Mouse (Mus musculus) urinary bladder, adult 2 months (tissue): ENCODE data around the gene Tbc1d1. TPM values are rescaled to one million over a fixed set of nuclear protein-coding genes. Genes with fewer than 3 reads are reported as not detected.

Source experiments
- DNase-seq: peaks from one replicate; pipeline ENCODE4 v3.0.0; 2022; ENCODE audit warnings: low spot score
- polyA plus RNA-seq: library from polyadenylated mRNA; depleted of rRNA; stranded (reverse); fragments of >200 nt; gene quantifications from 2 replicates; pipeline ENCODE4 v1.2.3, GENCODE M21; 2012

Tbc1d1 gene
- polyA plus RNA-seq, 1 experiment, result 41.2 TPM

DNA sequence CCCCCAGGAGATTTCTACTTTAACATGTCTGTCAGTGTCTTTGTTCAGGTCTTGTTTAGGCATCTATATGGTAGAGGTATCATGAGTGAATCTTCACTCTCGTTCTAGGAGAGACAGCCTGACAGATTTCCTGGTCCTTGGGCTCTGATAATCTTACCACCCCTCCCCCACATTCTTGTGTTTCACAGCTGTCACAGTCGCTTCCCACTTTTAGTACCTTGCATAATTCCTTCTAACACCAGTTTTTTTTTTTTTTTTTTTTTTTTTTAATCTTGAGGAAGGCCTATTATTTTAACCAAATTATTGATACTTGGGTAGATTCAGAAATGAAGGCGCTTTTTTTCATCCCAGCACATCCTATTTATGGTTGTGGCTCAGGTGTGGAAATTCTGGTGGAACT, 81.6 kb downstream of the Tbc1d1 start:
- no peak for DNase-seq

DNA sequence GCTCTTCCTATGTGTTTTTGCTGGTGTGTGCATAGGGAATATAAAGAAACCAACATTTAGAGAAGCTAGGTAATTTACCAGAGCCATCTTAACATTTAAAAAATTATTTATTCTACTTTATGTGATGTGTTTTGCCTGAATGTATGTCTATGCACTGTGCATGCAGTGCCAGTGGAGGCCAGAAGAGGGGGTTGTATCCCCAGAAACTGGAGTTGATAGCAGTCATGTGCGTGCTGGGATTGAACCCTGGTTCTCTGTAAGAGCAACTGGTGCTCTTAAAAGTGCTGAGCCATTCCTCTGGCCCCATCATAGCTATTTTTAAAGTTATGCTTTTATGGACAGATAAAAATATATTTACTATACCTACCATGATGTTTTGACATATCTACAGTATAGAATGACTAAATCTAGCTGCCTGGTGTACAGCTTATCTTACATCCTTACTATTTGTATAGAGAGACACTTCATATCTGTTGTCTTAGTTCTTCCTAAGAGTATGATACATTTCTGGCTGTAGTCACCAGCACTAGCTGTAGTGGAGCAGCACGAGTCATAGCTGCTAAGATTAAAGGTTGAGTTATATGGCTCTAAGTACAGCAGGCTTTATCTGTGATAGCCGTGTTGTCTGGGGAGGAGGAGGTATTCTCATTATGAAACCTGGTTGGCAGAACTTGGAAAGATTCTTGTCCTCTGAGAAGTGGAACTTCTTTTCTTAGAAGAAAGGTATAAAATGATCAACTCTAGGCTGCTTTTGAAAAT, 83.0 kb downstream of the Tbc1d1 start:
- DNase-seq, result no peak

DNA sequence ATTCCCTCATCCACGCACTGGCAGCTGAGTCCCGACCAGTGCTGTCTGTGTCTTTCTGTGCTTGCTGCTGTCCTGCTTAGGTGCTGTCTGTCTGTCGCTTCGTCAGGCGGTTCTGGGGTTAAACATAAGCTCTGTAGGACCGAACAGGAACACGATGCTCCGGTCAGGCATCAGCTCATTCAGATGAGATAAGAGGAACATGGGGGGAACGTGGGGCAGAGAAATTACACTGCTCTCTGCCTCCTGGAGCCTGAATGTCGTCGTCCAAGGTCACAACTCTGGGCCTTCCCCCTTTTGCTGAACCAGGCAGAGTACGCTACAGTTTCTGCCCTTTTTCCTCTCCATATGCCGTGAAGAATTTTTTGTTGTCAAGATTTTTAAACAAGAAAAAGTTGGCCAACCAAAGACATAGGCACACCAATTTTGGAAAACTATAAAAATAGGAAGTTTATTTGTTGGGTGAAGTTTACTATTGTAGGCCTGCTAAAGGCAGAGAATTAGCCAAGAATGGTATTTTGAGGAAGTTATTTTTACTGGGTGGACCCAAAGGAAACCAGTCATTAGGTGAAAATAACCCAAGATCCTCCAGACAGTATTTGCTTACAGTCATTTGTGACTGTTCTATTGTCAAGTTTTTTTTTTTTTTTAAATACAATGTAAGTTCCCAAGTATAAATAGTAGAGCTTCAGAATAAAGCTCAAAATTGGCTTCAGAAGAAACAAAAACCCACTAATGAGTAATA, 85.0 kb downstream of the Tbc1d1 start:
- DNase-seq, result no peak

DNA sequence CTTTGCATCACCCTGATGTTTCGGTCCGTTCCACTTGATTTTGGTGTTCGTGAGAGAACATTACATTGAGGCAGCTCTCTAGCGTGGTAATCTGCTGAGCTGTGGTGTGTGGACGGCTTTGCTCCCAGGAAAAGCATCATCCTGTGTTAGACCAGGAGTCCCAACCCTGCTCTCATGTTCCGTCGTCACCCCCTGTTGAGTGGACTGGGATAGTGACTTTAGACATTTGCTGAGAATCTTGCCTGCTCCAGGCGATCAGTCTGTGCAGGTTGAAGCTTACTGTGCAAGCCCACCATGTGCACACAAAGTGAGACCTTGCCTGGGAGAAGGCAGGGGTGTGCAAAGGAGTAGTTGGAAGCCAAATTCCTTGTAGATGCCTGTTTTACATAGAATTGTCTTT, 85.8 kb downstream of the Tbc1d1 start:
- DNase-seq, result no peak

DNA sequence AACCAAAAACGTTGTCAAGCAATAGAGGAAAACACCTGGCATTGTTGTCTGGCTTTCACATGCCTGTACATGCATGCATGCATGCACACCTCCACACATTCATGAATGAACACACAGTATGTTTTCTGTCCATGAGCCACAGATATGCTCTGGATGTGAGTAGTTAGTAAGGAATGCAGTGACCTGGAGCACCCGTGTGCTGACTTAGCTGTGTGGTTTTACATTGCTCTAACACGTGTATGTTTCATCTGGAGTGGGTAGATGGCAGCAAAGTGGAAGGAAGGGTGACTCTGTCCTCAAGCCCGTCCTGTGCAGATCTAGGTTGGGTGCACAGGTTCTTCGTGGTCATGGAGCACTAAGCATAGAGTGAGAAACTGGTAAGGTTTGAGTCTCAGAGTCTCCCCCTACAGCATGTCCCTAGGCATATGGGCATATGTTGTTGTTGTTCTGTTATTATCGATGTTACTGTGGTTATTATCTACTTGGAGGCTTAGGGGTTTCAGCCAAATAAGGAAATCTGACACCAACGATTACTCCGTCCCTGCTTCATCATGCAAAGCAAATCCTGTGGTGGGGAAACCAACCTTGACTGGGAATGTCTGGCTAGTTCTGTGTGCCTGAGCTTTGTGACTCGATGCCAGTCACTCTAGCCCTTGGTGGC, 86.8 kb downstream of the Tbc1d1 start:
- DNase-seq, result no peak

DNA sequence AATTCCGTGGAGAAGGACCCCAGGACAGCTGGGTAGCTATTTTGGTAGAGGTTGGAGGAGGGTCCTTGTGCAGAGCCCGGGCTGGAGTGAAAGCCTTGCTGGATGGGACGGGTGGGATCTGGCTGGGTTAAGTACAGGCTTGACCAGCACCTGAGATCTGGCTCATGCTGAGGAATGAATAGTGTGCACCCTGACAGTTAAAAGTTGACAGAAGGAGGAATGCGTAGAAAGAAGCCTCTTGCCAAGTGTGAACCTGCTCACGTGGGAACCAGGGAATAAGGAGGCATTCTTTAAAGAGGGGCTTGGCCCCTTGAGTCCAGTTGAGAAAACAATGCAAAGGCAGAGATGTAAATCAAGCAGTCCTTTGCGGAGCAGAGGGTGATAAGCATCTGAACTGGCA, 87.6 kb downstream of the Tbc1d1 start:
- no peak for DNase-seq

DNA sequence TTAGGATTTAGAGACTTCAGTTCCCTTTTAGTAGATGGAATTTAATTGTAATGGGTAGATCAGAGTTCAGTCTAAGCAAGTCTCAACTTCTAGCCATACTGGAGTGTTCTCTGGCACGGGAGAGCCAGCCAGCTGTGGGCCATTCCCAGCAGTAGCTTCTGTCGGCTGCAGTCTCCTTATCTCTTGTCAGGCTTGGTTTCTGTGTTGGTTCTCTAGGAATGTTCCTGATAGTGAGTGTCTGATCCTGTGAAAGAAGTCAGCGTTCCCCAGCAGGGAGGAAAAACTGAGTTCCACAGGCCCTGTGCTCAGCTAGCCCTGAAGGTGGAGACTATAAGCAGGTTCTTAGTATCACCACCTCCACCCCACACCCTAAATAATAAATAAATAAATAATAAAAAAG, 88.2 kb downstream of the Tbc1d1 start:
- DNase-seq, result no peak

DNA sequence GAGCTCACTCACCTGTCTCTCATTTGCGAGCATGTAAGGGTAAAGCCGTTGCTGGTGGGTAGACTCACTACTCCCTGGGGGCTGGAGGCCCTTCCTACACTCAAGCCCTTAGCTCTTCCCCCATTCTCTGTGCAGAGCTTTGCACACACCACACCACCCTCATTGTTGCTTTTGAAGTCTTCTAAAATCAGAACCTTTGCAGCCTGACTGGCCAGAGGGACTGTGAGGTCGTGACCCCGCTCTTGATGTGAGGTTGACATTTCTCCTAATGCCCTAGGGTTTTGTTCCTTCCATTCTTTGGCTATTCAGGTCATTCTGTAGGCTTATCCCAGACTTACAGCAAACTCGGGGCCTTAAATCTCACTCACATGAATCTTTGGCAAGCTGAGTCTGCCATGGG, 88.6 kb downstream of the Tbc1d1 start:
- no peak for DNase-seq

DNA sequence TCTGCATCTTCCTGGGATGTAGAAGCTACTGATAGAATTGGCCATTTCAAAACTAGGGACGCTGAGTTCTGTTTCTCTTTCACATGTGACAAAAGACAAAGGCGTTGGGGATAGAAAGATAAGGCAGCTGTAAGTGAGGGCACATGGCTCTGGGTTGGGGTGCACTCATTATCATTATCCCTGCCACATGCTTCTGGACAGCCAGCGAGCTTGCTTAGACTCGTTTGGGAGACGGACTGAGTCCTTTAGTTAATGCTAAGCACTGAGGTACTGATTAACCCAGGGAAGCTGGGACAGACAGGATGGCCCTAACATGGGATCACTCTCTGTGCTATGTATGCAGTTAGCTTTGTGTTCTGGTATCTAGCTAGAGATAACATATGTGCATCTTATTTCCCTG, 95.3 kb downstream of the Tbc1d1 start:
- no peak for DNase-seq

DNA sequence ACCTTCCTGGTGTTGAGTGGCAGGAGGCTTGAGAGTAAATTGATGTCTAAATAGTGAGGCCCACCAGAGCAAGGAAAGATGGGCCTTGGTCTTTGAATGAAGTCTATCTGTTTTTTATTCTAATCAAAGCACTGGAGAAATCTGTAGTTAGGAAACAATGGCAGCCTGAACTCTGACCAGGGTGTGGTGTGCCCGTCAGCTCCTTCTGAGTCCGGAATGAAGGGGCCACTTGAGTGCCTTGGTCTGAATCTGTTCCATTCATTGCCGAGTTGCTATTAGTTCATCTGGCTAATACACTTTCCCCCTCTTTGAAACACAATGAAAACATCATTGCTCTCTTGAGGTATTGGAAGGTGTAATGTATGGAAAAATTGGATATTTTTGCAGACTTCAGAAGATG, 98.2 kb downstream of the Tbc1d1 start:
- DNase-seq, result no peak

DNA sequence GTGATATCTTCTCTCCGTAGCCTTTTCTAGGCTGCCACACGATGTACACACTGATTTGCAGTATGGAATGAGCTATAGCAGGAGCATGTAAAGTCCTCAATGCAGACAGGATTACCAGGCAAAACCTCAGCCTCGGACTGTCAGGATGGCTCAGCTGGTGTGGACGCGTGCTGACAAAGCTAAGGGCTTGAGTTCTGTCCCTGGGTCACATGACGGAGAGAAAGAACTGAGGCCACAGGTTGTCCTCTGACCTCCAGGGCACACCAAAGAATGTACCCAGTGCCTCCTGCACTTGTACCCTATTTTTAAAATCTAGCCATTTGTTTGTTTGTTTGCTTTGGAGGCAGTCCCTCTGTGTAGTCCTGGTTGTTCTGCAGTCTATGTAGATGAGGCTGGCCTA, 98.9 kb downstream of the Tbc1d1 start:
- DNase-seq, result no peak

DNA sequence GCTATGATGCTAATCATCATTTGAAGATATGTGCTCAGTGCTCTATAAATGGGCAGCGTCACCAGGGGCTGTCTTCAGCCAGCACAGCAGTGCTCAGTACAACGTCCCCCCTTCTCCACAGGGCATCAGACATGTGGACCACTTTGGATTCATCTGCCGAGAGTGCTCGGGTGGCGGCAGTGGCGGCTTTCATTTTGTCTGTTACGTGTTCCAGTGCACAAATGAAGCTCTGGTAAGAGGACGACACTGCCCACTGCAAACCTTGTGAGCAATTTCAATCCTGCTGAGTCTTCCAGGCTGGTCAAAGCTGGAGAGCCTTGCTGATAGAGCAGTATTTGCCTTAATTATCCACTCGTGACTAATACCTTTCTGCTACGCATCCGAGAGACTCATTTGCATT, 107.2 kb downstream of the Tbc1d1 start:
- DNase-seq, result no peak

DNA sequence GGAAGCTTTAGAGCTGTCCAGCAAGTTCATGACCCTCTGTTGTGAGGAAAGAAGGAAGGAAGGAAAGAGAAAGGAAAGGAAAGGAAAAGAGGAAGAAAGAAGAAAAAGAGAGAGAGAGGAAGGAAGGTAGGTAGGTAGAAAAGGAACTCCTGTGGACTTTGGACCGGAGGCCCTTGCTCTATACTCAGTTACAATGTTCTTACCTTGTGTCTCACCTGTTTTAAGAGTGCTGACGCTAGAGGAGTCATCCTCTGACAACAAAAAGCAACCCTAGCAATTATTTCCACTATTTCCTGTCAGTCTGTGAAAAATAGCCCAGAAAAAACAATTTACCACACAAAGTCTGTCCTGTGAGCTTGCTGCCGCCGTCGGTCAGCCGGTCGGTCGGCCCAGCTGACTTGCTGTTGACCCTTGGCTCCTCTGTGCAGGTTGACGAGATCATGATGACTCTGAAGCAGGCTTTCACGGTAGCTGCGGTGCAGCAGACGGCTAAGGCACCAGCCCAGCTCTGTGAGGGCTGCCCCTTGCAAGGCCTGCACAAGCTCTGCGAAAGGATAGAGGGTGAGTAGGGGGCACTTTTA, 107.9 kb downstream of the Tbc1d1 start:
- no peak for DNase-seq

DNA sequence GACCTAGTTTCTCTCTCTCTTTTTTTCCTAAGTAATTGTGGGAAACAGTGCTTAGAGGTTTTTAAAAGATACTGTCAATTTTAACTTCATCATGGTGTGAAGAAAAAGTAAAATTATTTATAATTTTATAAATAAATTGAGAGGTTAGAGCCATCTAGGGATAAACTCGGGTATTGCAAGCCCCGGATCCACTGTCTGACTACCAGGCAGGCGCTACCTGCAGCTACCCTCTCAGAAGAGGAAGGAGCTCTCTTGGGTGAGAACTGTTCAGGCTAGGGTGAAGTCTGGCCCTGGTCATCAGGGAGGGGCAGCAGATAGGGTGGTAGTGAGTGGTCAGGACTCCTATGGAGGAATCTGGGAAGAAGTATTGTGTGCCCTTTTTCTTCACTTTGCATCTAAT, 109.0 kb downstream of the Tbc1d1 start:
- DNase-seq, result no peak

DNA sequence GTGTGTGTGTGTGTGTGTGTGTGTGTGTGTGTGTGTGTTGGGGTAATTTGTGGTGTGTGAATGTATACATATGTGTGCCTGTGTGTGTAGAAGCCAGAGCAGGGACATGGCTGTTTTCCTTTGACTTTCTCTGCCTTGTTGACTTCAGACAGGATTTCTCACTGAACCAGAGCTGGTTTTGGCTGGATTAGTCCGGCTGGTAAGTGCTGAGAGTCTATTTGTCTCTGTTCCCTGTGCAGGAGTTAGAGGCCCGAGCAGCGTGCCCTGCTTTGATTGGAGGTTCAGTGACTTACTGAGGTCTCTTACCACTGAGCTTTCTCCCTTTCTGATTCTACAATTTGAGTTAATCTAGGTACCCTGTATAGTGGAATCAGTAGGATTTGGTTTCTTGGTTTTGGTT, 109.8 kb downstream of the Tbc1d1 start:
- no peak for DNase-seq

DNA sequence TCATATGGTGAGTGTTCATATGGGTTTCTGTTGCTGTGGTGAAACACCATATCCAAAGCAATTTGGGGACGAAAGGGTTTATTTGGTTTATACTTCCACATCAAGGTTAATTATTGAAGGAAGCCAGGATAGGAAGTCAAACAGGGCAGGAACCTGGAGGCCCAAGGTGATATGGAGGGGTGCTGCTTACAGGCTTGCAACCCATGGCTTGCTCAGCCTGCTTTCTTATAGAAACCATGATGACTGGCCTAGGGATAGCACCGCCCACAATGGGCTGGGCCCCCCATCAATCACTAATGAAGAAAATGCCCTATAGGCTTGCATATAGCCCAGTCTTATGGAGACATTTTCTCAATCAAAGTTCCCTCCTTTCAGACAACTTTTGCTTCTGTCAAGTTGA, 110.4 kb downstream of the Tbc1d1 start:
- no peak for DNase-seq

DNA sequence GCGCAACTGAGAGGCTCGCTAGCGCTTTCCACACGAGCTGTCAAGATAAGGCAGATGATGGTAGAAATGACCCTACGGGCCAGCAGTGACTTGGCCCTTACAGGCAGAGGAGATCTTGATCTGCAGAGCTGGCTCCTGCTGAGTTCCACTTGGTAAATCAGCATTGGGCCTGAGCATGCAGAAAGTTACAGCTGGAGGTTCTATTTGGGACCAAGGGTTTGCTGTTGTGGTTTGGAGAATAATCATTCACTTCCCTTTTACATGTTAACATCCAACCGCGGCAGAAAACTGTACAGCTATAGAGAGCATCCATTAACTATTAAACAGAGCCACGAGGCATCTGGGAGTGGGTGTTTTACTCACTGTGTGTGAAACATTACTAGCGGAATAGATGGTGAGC, 111.2 kb downstream of the Tbc1d1 start:
- no peak for DNase-seq

DNA sequence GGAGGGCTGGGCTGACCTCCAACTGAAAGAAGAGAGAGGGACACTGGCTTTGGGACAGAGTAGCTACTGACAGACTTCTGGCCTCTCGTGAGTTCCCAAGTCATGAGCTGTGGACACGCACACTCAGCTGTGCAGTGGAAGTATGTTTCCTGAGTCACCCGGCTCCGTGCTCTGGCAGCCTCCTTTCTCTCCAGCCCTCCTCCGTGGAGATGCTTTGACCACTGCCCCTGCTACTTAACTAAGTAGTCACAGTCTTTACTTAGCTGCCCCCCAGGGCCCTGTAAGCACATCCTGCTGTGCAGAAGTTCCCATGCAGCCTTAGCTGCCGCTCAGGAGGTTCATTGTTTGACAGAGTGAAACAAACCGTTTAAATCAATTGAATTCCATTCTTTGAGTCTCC, 113.6 kb downstream of the Tbc1d1 start:
- DNase-seq, result no peak

DNA sequence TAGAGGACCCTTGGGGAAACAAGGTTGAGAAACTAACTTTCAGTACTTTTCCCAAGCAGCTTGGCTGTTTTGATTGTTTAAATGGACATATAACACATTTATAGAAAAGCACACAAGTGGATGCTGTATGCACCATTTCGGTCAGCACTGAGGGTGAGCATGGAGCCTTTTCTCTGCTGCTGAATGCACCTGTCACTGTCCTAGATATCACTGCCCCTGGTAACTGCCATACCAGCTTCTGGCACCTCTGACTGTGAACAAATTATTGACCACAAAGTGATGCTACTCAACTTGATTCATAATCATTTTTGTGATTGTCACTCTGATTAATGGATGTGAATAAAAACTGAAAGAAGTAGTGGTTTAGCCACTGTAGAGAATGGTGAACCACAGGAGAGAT, 117.4 kb downstream of the Tbc1d1 start:
- no peak for DNase-seq

DNA sequence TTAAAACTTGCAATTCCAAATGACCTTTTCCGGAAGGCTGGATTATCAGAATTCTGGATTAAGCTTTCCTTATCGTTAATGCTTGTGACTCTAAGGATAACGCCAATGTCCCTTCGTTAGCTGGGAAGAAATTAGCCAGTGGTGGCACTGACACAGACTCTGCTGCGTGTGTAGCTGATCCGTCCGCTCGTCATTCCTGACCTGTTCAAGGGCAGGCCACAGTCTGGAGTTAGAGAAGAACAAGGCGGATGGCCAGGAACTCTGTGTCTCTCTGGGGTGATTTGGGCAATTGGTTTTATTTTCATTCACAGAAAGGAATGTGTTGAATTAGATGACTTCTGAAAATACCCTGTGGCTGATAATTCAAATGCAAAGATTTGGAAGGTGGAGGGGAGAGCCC, 118.2 kb downstream of the Tbc1d1 start:
- no peak for DNase-seq

DNA sequence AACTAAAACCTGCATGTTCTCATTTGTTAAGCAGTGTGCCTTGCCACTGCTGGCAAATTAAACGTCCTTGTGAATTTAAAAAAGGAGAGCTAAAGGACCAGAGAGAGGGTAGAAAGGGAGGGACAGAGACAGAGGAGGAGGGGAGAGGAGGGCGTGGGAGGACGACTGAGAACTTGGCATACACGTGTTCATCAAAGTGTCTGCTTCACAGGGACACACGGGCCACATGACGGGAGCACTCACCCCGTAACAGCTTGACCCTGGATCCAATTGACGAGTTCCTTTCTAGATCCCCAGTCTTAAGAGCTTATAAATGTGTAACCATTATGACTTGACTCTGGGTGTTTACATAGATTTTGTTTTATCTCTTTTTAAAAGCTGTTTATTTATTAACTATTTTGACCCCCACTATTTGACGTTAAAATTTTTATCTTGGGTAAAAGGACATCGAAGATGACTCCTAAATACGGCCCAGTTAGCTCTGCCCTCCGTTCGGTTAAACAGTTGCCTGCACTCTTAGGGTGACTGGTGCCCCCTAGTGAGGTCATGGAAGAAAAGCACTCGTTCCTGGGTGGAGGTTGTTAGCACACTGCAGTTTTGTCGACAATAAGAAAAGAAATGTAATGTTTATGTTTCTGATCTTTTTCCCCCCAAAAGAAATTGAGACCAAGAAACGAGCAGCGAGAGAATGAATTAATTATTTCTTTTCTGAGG, 118.8 kb downstream of the Tbc1d1 start:
- DNase-seq, result no peak

DNA sequence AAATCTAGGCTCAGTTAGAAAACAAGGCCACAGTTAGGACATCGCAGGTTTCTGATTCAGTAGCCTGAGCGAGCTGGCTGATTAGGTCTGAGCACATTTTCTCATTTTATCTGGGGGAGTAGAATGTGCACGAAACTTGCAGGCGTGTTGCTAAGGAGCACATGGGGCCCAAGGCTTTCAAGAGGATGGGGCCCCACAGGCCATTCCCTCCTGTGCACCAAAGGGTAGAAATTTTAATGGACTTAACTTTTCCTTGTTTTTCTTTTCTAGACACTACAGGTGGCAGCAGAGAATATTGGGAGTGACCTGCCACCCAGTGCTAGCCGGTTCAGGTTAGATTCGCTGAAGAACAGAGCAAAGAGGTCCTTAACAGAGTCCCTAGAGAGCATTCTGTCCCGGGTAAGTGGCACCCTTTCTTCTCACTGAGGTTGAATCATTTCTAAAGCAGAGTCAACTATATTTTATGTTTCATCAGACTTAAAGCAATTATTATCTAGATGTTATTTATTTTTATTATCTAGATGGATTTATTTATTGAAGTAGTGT, 121.6 kb downstream of the Tbc1d1 start:
- no peak for DNase-seq
